In genomic region chr9:116218780-116219179, GRCm38 (mm10) we compare ENCODE assay signal across 8 mouse cellular contexts. TPM values are rescaled to one million over a fixed set of nuclear protein-coding genes. Genes with fewer than 3 reads are reported as not detected.
DNase-seq lines count a peak whose midpoint lies in the region; ATAC-seq and TF ChIP-seq lines count a peak whose summit lies in the region.

No protein-coding gene starts in this region.

- no peak for TF ChIP-seq POLR2A in embryonic fibroblast, embryonic 13.5 days (IDR thresholded peaks at IDR 0.05; ENCODE audit: low read depth, low read length)
- TF ChIP-seq POLR2A in limb, embryonic 14.5 days (IDR thresholded peaks at IDR 0.05; ENCODE audit: borderline replicate concordance, extremely low read depth, insufficient read depth, insufficient read length): no peak
- TF ChIP-seq POLR2A in thymus, adult 2 months (IDR thresholded peaks at IDR 0.05; ENCODE audit: control insufficient read depth, extremely low read depth, insufficient read depth, low read length, poor library complexity): no peak

- no peaks in the 10 kb centered on the region for H3K27me3 ChIP-seq in neural tube, embryonic 13.5 days
- no peaks in the 10 kb centered on the region for H3K27me3 ChIP-seq in neural tube, embryonic 15.5 days (replicated peaks)
- no peaks in the 10 kb centered on the region for H3K27me3 ChIP-seq in hindbrain, embryonic 10.5 days (ENCODE audit: insufficient read depth, poor library complexity, severe bottlenecking)
- no peaks in the 10 kb centered on the region for H3K27me3 ChIP-seq in limb, embryonic 14.5 days (ENCODE audit: control insufficient read depth, insufficient read depth, low read length)
- no peaks in the 10 kb centered on the region for H3K27me3 ChIP-seq in thymus, adult 2 months (ENCODE audit: control insufficient read depth, insufficient read depth, low read length)

- no peak overlapping the region for H3K4me3 ChIP-seq in neural tube, embryonic 13.5 days
- H3K4me3 ChIP-seq in neural tube, embryonic 15.5 days (replicated peaks): no peak overlapping the region
- H3K4me3 ChIP-seq in embryonic fibroblast, embryonic 13.5 days (ENCODE audit: insufficient read depth, low read length): no peak overlapping the region
- no peak overlapping the region for H3K4me3 ChIP-seq in hindbrain, embryonic 10.5 days
- H3K4me3 ChIP-seq in limb, embryonic 14.5 days (replicated peaks; ENCODE audit: low read length): no peak overlapping the region
- H3K4me3 ChIP-seq in thymus, adult 2 months (ENCODE audit: control insufficient read depth, insufficient read depth, low read length): no peak overlapping the region

- no peaks in the 10 kb centered on the region for H3K9me3 ChIP-seq in neural tube, embryonic 13.5 days
- no peaks in the 10 kb centered on the region for H3K9me3 ChIP-seq in neural tube, embryonic 15.5 days (replicated peaks)
- no peaks in the 10 kb centered on the region for H3K9me3 ChIP-seq in hindbrain, embryonic 10.5 days
- no peaks in the 10 kb centered on the region for H3K9me3 ChIP-seq in limb, embryonic 14.5 days (ENCODE audit: control insufficient read depth, low read length)

- H3K27ac ChIP-seq in neural tube, embryonic 13.5 days (replicated peaks): peak overlapping the region; percentile 25; the same call in 1 of the 2 replicates
- no peak overlapping the region; the same call in 1 of the 2 replicates for H3K27ac ChIP-seq in neural tube, embryonic 15.5 days (replicated peaks)
- peak overlapping the region; percentile 94 for H3K27ac ChIP-seq in embryonic fibroblast, embryonic 13.5 days (ENCODE audit: insufficient read depth, low read length)
- H3K27ac ChIP-seq in hindbrain, embryonic 10.5 days: peak overlapping the region; percentile 4; the same call in 1 of the 2 replicates
- H3K27ac ChIP-seq in limb, embryonic 14.5 days (replicated peaks; ENCODE audit: low read depth, low read length): peak overlapping the region; percentile 88
- H3K27ac ChIP-seq in thymus, adult 2 months (ENCODE audit: control insufficient read depth, insufficient read depth, low read length): peak overlapping the region; percentile 48

- H3K4me2 ChIP-seq in neural tube, embryonic 13.5 days: no peak overlapping the region
- H3K4me2 ChIP-seq in neural tube, embryonic 15.5 days: no peak overlapping the region
- H3K4me2 ChIP-seq in limb, embryonic 14.5 days (replicated peaks; ENCODE audit: low read depth, low read length, severe bottlenecking): 0 out of 2 replicates have a peak overlapping the region, but pooled peaks have one; percentile 2

- ATAC-seq in neural tube, embryonic 13.5 days (ENCODE audit: low read depth): no peak
- no peak for ATAC-seq in neural tube, embryonic 15.5 days (ENCODE audit: low FRiP score)
- peak; percentile 82 for ATAC-seq in limb, embryonic 14.5 days (ENCODE audit: low FRiP score, low read depth)

- peaks cover 11% of the 10 kb centered on the region for H3K4me1 ChIP-seq in neural tube, embryonic 13.5 days (replicated peaks)
- H3K4me1 ChIP-seq in neural tube, embryonic 15.5 days: peaks cover 4% of the 10 kb centered on the region; the same call in 1 of the 2 replicates
- peaks cover 12% of the 10 kb centered on the region for H3K4me1 ChIP-seq in embryonic fibroblast, embryonic 13.5 days (ENCODE audit: control insufficient read depth, insufficient read depth, low read length)
- H3K4me1 ChIP-seq in hindbrain, embryonic 10.5 days (replicated peaks): peaks cover 20% of the 10 kb centered on the region
- H3K4me1 ChIP-seq in limb, embryonic 14.5 days (ENCODE audit: control insufficient read depth, insufficient read depth, low read length): peaks cover 40% of the 10 kb centered on the region
- peaks cover 26% of the 10 kb centered on the region for H3K4me1 ChIP-seq in thymus, adult 2 months (replicated peaks; ENCODE audit: control insufficient read depth, insufficient read depth, low read length)

- DNase-seq in hindbrain, embryonic 10.5 days (ENCODE audit: low spot score): peak; percentile 24
- DNase-seq in limb, embryonic 14.5 days (ENCODE audit: low spot score): peak; percentile 85
- peak; percentile 38 for DNase-seq in thymus, adult 2 months
- DNase-seq in layer of hippocampus, adult 11-12 months (ENCODE audit: low spot score): no peak
- DNase-seq in layer of hippocampus, adult 18-20 months (ENCODE audit: low spot score in 2 of 2): no peak

- no peaks in the 10 kb centered on the region for H3K36me3 ChIP-seq in neural tube, embryonic 13.5 days
- H3K36me3 ChIP-seq in neural tube, embryonic 15.5 days: no peaks in the 10 kb centered on the region
- no peaks in the 10 kb centered on the region for H3K36me3 ChIP-seq in hindbrain, embryonic 10.5 days
- no peaks in the 10 kb centered on the region for H3K36me3 ChIP-seq in limb, embryonic 14.5 days (ENCODE audit: control insufficient read depth, insufficient read depth, low read length)
- no peaks in the 10 kb centered on the region for H3K36me3 ChIP-seq in thymus, adult 2 months (ENCODE audit: control insufficient read depth, insufficient read depth, low read length)

- no peak for TF ChIP-seq CTCF in embryonic fibroblast, embryonic 13.5 days (IDR thresholded peaks at IDR 0.05; ENCODE audit: borderline replicate concordance, insufficient read depth, low read length)
- TF ChIP-seq CTCF in thymus, adult 2 months (IDR thresholded peaks at IDR 0.05; ENCODE audit: borderline replicate concordance, control insufficient read depth, extremely low read depth, insufficient read depth, low read length, poor library complexity): no peak

- WGBS in neural tube, embryonic 13.5 days: 51% methylated on average over 4 of the region's 4 CpGs
- WGBS in neural tube, embryonic 15.5 days: 57% methylated on average over 4 of the region's 4 CpGs
- 46% methylated on average over 4 of the region's 4 CpGs for WGBS in hindbrain, embryonic 10.5 days
- WGBS in limb, embryonic 14.5 days: 12% methylated on average over 4 of the region's 4 CpGs
- 49% methylated on average over 4 of the region's 4 CpGs for WGBS in thymus, adult 2 months

- no peak overlapping the region for H3K9ac ChIP-seq in neural tube, embryonic 13.5 days
- H3K9ac ChIP-seq in neural tube, embryonic 15.5 days (replicated peaks): no peak overlapping the region
- H3K9ac ChIP-seq in limb, embryonic 14.5 days (ENCODE audit: low read depth, low read length, severe bottlenecking): no peak overlapping the region

RNA-seq across cellular contexts. Expression of gene Tgfbr2, which starts 43.6 kb away (rescaled TPM):
- 10.3 and 11.5 TPM in 2 replicates for polyA plus RNA-seq in neural tube, embryonic 13.5 days (2015; fragmentation: Nextera tagmentation; extraction: Ambion mirVana)
- polyA plus RNA-seq in neural tube, embryonic 15.5 days (2015; fragmentation: Nextera tagmentation; extraction: Ambion mirVana): 7.2 and 13.3 TPM in 2 replicates
- polyA plus RNA-seq in embryonic fibroblast, embryonic 13.5 days (2011; ENCODE audit: insufficient read length, low read depth, missing spikeins): 91.6 and 117 TPM in 2 replicates
- polyA plus RNA-seq in hindbrain, embryonic 10.5 days (2016; fragmentation: Nextera tagmentation; extraction: Ambion mirVana): 8.3 and 8.4 TPM in 2 replicates
- 58.8 and 73.8 TPM in 2 replicates for polyA plus RNA-seq in limb, embryonic 14.5 days (2012; rRNA removed)
- 67.2 and 71.5 TPM in 2 replicates for polyA plus RNA-seq in limb, embryonic 14.5 days (2014; fragmentation: Nextera tagmentation; extraction: Ambion mirVana)
- polyA plus RNA-seq in thymus, adult 2 months (2012; rRNA removed): 57.2 and 60.1 TPM in 2 replicates
- 10 to 100 TPM in 1 of 2 experiments, 1 to 10 TPM in 1; 9.6 to 11.2 TPM for total RNA-seq in layer of hippocampus, adult 18-20 months (2021)

Comparison
In these comparisons a context has a peak if more than half of its experiments do, and no peak if none do; other contexts are left out.
1. DNase-seq: peak in hindbrain, embryonic 10.5 days (single experiment), limb, embryonic 14.5 days (single experiment) and thymus, adult 2 months (single experiment); none in layer of hippocampus, adult 11-12 months (single experiment) and layer of hippocampus, adult 18-20 months (0 of 2).